ENCODE assay signal across 16 mouse cellular contexts in the genomic region with DNA sequence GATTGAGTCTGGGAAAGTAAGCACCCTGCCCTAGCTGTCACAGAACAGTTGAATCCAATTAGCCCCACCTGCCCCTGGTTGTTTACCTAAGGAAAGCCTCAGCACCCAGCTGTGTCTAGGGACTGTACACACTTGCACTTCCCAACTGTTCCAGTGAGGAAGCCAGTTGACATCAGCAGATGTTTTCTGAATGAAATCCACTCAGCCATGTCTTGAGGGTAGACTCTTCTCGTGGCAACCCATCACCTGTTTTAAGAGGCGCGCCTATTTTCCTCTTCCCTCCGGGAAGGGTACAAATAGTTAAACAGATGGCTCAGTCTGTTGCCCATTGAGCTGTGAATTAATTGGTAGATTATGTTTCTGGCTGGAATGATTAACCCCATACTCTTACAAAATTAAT.
A peak's percentile ranks its signal among the peaks of the same experiment; 100 is the strongest.
DNase-seq lines count a peak whose midpoint lies in the region; ATAC-seq and TF ChIP-seq lines count a peak whose summit lies in the region.
"Had no signal": no experiment of that assay in that cellular context is flagged by ENCODE, and none has a peak within 500 bp of the region (broad histone marks: within the 10 kb centered on the region; RNA-seq: fewer than 3 reads in every experiment).

No protein-coding gene starts in this region.

- H3K27me3 ChIP-seq in forebrain, embryonic 12.5 days: no peaks in the 10 kb centered on the region
- no peaks in the 10 kb centered on the region for H3K27me3 ChIP-seq in forebrain, embryonic 10.5 days (ENCODE audit: poor library complexity, severe bottlenecking)
- H3K27me3 ChIP-seq in hindbrain, postnatal 0 days (ENCODE audit: insufficient read depth, low read length): no peaks in the 10 kb centered on the region
- H3K27me3 ChIP-seq: heart, embryonic 13.5 days; hindbrain, embryonic 15.5 days; limb, embryonic 13.5 days had no signal

- H3K9ac ChIP-seq in forebrain, embryonic 12.5 days: no peak overlapping the region
- H3K9ac ChIP-seq in hindbrain, postnatal 0 days (replicated peaks; ENCODE audit: low read length): no peak overlapping the region
- H3K9ac ChIP-seq: heart, embryonic 13.5 days; hindbrain, embryonic 15.5 days; limb, embryonic 13.5 days had no signal

- no peak for ATAC-seq in forebrain, embryonic 12.5 days (ENCODE audit: low FRiP score)
- ATAC-seq in hindbrain, postnatal 0 days: no peak

- DNase-seq in forebrain, embryonic 10.5 days (ENCODE audit: extremely low spot score, low spot score): no peak
- peak; percentile 6 for DNase-seq in left cerebral cortex, postnatal 4 days
- DNase-seq in left cerebral cortex, adult 18-20 months (ENCODE audit: low spot score in 2 of 2): no peak
- peak; percentile 71 for DNase-seq in brain, embryonic 14.5 days (ENCODE audit: low read depth)
- peak; percentile 34 for DNase-seq in hindbrain, postnatal 0 days (ENCODE audit: low spot score)
- no peak for DNase-seq in liver
- DNase-seq in testis, postnatal 14 days (ENCODE audit: low spot score): no peak
- DNase-seq: adrenal gland, postnatal 25 days; kidney, adult 8-10 months; right cerebral cortex, postnatal 14 days; thymus, postnatal 36 days had no signal

- no peaks in the 10 kb centered on the region for H3K9me3 ChIP-seq in forebrain, embryonic 12.5 days
- no peaks in the 10 kb centered on the region for H3K9me3 ChIP-seq in forebrain, embryonic 10.5 days
- no peaks in the 10 kb centered on the region for H3K9me3 ChIP-seq in hindbrain, postnatal 0 days (ENCODE audit: low read length)
- H3K9me3 ChIP-seq: heart, embryonic 13.5 days; hindbrain, embryonic 15.5 days; limb, embryonic 13.5 days had no signal

- H3K27ac ChIP-seq in forebrain, embryonic 12.5 days: peak overlapping the region; percentile 61; the same call in 1 of the 2 replicates
- no peak overlapping the region for H3K27ac ChIP-seq in forebrain, embryonic 10.5 days
- H3K27ac ChIP-seq in hindbrain, postnatal 0 days: no peak overlapping the region
- H3K27ac ChIP-seq: heart, embryonic 13.5 days; hindbrain, embryonic 15.5 days; limb, embryonic 13.5 days had no signal

- H3K4me3 ChIP-seq in forebrain, embryonic 12.5 days (replicated peaks): no peak overlapping the region
- H3K4me3 ChIP-seq in forebrain, embryonic 10.5 days: no peak overlapping the region
- no peak overlapping the region for H3K4me3 ChIP-seq in hindbrain, postnatal 0 days (ENCODE audit: low read length)
- H3K4me3 ChIP-seq: erythroblast, embryonic 14.5 days; heart, embryonic 13.5 days; hindbrain, embryonic 15.5 days; limb, embryonic 13.5 days had no signal

- no peaks in the 10 kb centered on the region for H3K36me3 ChIP-seq in forebrain, embryonic 12.5 days (replicated peaks)
- H3K36me3 ChIP-seq in forebrain, embryonic 10.5 days (replicated peaks): no peaks in the 10 kb centered on the region
- no peaks in the 10 kb centered on the region for H3K36me3 ChIP-seq in hindbrain, postnatal 0 days (ENCODE audit: insufficient read depth, low read length)
- H3K36me3 ChIP-seq: heart, embryonic 13.5 days; hindbrain, embryonic 15.5 days; limb, embryonic 13.5 days had no signal

- no peak overlapping the region for H3K4me2 ChIP-seq in forebrain, embryonic 12.5 days
- H3K4me2 ChIP-seq in hindbrain, postnatal 0 days (ENCODE audit: low read depth, low read length): no peak overlapping the region
- H3K4me2 ChIP-seq: heart, embryonic 13.5 days; hindbrain, embryonic 15.5 days; limb, embryonic 13.5 days had no signal

- WGBS in forebrain, embryonic 12.5 days: 54% methylated on average over 4 of the region's 4 CpGs
- 75% methylated on average over 4 of the region's 4 CpGs for WGBS in forebrain, embryonic 10.5 days
- WGBS in hindbrain, postnatal 0 days: 39% methylated on average over 4 of the region's 4 CpGs

- TF ChIP-seq POLR2A in brain, embryonic 14.5 days (IDR thresholded peaks at IDR 0.05; ENCODE audit: borderline replicate concordance, extremely low read depth, insufficient read depth, insufficient read length, poor library complexity, severe bottlenecking): no peak

- no peak for TF ChIP-seq CTCF in brain, embryonic 14.5 days (IDR thresholded peaks at IDR 0.05; ENCODE audit: borderline replicate concordance, extremely low read depth, insufficient read depth, insufficient read length)
- TF ChIP-seq CTCF in hindbrain, postnatal 0 days (IDR thresholded peaks at IDR 0.05; ENCODE audit: low read depth): no peak

- H3K4me1 ChIP-seq in forebrain, embryonic 12.5 days: peaks cover 16% of the 10 kb centered on the region
- peaks cover 12% of the 10 kb centered on the region for H3K4me1 ChIP-seq in forebrain, embryonic 10.5 days
- no peaks in the 10 kb centered on the region for H3K4me1 ChIP-seq in hindbrain, postnatal 0 days (ENCODE audit: insufficient read depth, low read length)
- H3K4me1 ChIP-seq: limb, embryonic 13.5 days had no signal

- intact Hi-C loops in left cerebral cortex, postnatal 4 days (cut with DNase I): no loop called here

Comparison
In these comparisons a context has a peak if more than half of its experiments do, and no peak if none do; other contexts are left out.
1. DNase-seq: peak in left cerebral cortex, postnatal 4 days (single experiment), brain, embryonic 14.5 days (single experiment) and hindbrain, postnatal 0 days (single experiment); none in forebrain, embryonic 10.5 days (single experiment), left cerebral cortex, adult 18-20 months (0 of 2), liver (single experiment) and testis, postnatal 14 days (single experiment).